Comparison of ENCODE assay signal across 10 mouse cellular contexts in genomic region chr3:81995988-81996387, GRCm38 (mm10). TPM values are rescaled to one million over a fixed set of nuclear protein-coding genes. Genes with fewer than 3 reads are reported as not detected.
DNase-seq lines count a peak whose midpoint lies in the region; ATAC-seq and TF ChIP-seq lines count a peak whose summit lies in the region.
"Had no signal": no experiment of that assay in that cellular context is flagged by ENCODE, and none has a peak within 500 bp of the region (broad histone marks: within the 10 kb centered on the region; RNA-seq: fewer than 3 reads in every experiment).

No protein-coding gene starts in this region.

- peak; percentile 4 to 70 for DNase-seq in adrenal gland, adult (ENCODE audit: inconsistent age in 2 of 2, low spot score in 1 of 2)
- DNase-seq in adrenal gland, adult 8-10 months, result no peak
- DNase-seq in limb, embryonic 14.5 days (ENCODE audit: low spot score), result peak; percentile 75
- DNase-seq in limb, embryonic 10.5 days (ENCODE audit: low spot score), result no peak
- DNase-seq in ZHBTc4 (ENCODE audit: low read depth, low spot score), result peak; percentile 18
- DNase-seq in fibroblast of lung, adult 2 months (ENCODE audit: low read depth), result peak; percentile 26
- peak; percentile 84 for DNase-seq in lung, embryonic 14.5 days
- no peak for DNase-seq in spleen, adult 12 weeks (ENCODE audit: low spot score)

- no peaks in the 10 kb centered on the region for H3K36me3 ChIP-seq in limb, embryonic 14.5 days (ENCODE audit: control insufficient read depth, insufficient read depth, low read length)
- no peaks in the 10 kb centered on the region for H3K36me3 ChIP-seq in limb, embryonic 10.5 days
- H3K36me3 ChIP-seq in lung, embryonic 14.5 days (ENCODE audit: insufficient read depth), result no peaks in the 10 kb centered on the region
- H3K36me3 ChIP-seq: heart, embryonic 13.5 days had no signal

- H3K4me1 ChIP-seq in limb, embryonic 14.5 days (ENCODE audit: control insufficient read depth, insufficient read depth, low read length), result no peaks in the 10 kb centered on the region
- no peaks in the 10 kb centered on the region for H3K4me1 ChIP-seq in limb, embryonic 10.5 days
- H3K4me1 ChIP-seq in lung, embryonic 14.5 days (ENCODE audit: insufficient read depth), result no peaks in the 10 kb centered on the region
- H3K4me1 ChIP-seq: heart, embryonic 13.5 days had no signal

- H3K4me3 ChIP-seq in limb, embryonic 14.5 days (replicated peaks; ENCODE audit: low read length), result no peak overlapping the region
- no peak overlapping the region for H3K4me3 ChIP-seq in limb, embryonic 10.5 days
- H3K4me3 ChIP-seq in lung, embryonic 14.5 days (ENCODE audit: low read depth, low read length), result no peak overlapping the region
- H3K4me3 ChIP-seq: heart, embryonic 13.5 days; megakaryocyte, embryonic 14.5 days had no signal

- no peak overlapping the region for H3K9ac ChIP-seq in limb, embryonic 14.5 days (ENCODE audit: low read depth, low read length, severe bottlenecking)
- no peak overlapping the region for H3K9ac ChIP-seq in lung, embryonic 14.5 days
- H3K9ac ChIP-seq: heart, embryonic 13.5 days had no signal

- WGBS in limb, embryonic 14.5 days, result 0% methylated on average over 1 of the region's 1 CpGs
- 3% methylated on average over 1 of the region's 1 CpGs for WGBS in limb, embryonic 10.5 days
- WGBS in lung, embryonic 14.5 days, result 3% methylated on average over 1 of the region's 1 CpGs

- no peak for TF ChIP-seq POLR2A in limb, embryonic 14.5 days (IDR thresholded peaks at IDR 0.05; ENCODE audit: borderline replicate concordance, extremely low read depth, insufficient read depth, insufficient read length)

- no peaks in the 10 kb centered on the region for H3K27me3 ChIP-seq in limb, embryonic 14.5 days (ENCODE audit: control insufficient read depth, insufficient read depth, low read length)
- H3K27me3 ChIP-seq in limb, embryonic 10.5 days (ENCODE audit: low read depth, poor library complexity, severe bottlenecking), result no peaks in the 10 kb centered on the region
- no peaks in the 10 kb centered on the region for H3K27me3 ChIP-seq in lung, embryonic 14.5 days (ENCODE audit: insufficient read depth, low read length)
- H3K27me3 ChIP-seq: heart, embryonic 13.5 days; megakaryocyte, embryonic 14.5 days had no signal

- no peak for ATAC-seq in limb, embryonic 14.5 days (ENCODE audit: low FRiP score, low read depth)
- ATAC-seq in lung, embryonic 14.5 days (ENCODE audit: insufficient read depth), result no peak

- TF ChIP-seq CTCF in lung, embryonic 14.5 days (IDR thresholded peaks at IDR 0.05; ENCODE audit: low read depth), result peak; percentile 77

- H3K4me2 ChIP-seq in limb, embryonic 14.5 days (replicated peaks; ENCODE audit: low read depth, low read length, severe bottlenecking), result no peak overlapping the region
- no peak overlapping the region for H3K4me2 ChIP-seq in lung, embryonic 14.5 days
- H3K4me2 ChIP-seq: heart, embryonic 13.5 days had no signal

- no peaks in the 10 kb centered on the region for H3K9me3 ChIP-seq in limb, embryonic 14.5 days (ENCODE audit: control insufficient read depth, low read length)
- no peaks in the 10 kb centered on the region for H3K9me3 ChIP-seq in limb, embryonic 10.5 days (replicated peaks)
- H3K9me3 ChIP-seq in lung, embryonic 14.5 days (ENCODE audit: low read depth, low read length), result no peaks in the 10 kb centered on the region
- H3K9me3 ChIP-seq: heart, embryonic 13.5 days; megakaryocyte, embryonic 14.5 days had no signal

- no peak overlapping the region for H3K27ac ChIP-seq in limb, embryonic 14.5 days (replicated peaks; ENCODE audit: low read depth, low read length)
- no peak overlapping the region for H3K27ac ChIP-seq in limb, embryonic 10.5 days
- no peak overlapping the region for H3K27ac ChIP-seq in lung, embryonic 14.5 days (ENCODE audit: low read depth)
- H3K27ac ChIP-seq: heart, embryonic 13.5 days had no signal

RNA-seq across cellular contexts. Expression of gene Asic5, which starts 13.9 kb away (rescaled TPM):
- not detected for total RNA-seq in adrenal gland, adult 8-10 months (2022)
- not detected in 2 replicates for polyA plus RNA-seq in limb, embryonic 14.5 days (2012; rRNA removed)
- polyA plus RNA-seq in limb, embryonic 14.5 days (2014; fragmentation: Nextera tagmentation; extraction: Ambion mirVana), result not detected in 2 replicates
- not detected in 2 replicates for polyA plus RNA-seq in limb, embryonic 10.5 days (2016; fragmentation: Nextera tagmentation; extraction: Ambion mirVana)
- 0.15 TPM in 1 of 2 replicates, not detected in the other for polyA plus RNA-seq in lung, embryonic 14.5 days (2014; fragmentation: Nextera tagmentation; extraction: Ambion mirVana)
- polyA plus RNA-seq: heart, embryonic 13.5 days had no signal

RNA-seq across cellular contexts. Expression of gene Tdo2, which starts 20.0 kb away (rescaled TPM):
- 1 to 10 TPM in 2 of 4 experiments, under 1 TPM in 1, not detected in 1; 0.40 to 3.5 (median 1.7) TPM for total RNA-seq in adrenal gland, adult 8-10 months (2022)
- 0.03 TPM in 1 of 2 replicates, not detected in the other for polyA plus RNA-seq in limb, embryonic 14.5 days (2012; rRNA removed)
- 0.07 TPM in 1 of 2 replicates, not detected in the other for polyA plus RNA-seq in limb, embryonic 14.5 days (2014; fragmentation: Nextera tagmentation; extraction: Ambion mirVana)
- polyA plus RNA-seq in limb, embryonic 10.5 days (2016; fragmentation: Nextera tagmentation; extraction: Ambion mirVana), result 0.89 TPM in 1 of 2 replicates, not detected in the other
- polyA plus RNA-seq in lung, embryonic 14.5 days (2014; fragmentation: Nextera tagmentation; extraction: Ambion mirVana), result 3.1 and 3.4 TPM in 2 replicates

Comparison
In these comparisons a context has a peak if more than half of its experiments do, and no peak if none do; other contexts are left out.
1. DNase-seq: peak in adrenal gland, adult (2 of 2), limb, embryonic 14.5 days (single experiment), ZHBTc4 (single experiment), fibroblast of lung, adult 2 months (single experiment) and lung, embryonic 14.5 days (single experiment); none in adrenal gland, adult 8-10 months (single experiment), limb, embryonic 10.5 days (single experiment) and spleen, adult 12 weeks (single experiment).